Mouse (Mus musculus): ENCODE data around the gene Dffa. TPM values are rescaled to one million over a fixed set of nuclear protein-coding genes. Genes with fewer than 3 reads are reported as not detected.
"Not testable (repeated sequence)": the region's sequence is repeated elsewhere in the genome, so short reads cannot be mapped to it uniquely, and the experiment has no call there.

Dffa gene
- total RNA-seq, 4 experiments from 2014 or later = 41.3 to 52.2 (median 46.7) TPM

GRCm38 (mm10) chr4:149147528-149147927 lies 43.6 kb downstream of the Dffa start:
- DNase-seq (ENCODE audit: low spot score) = no peak

GRCm38 (mm10) chr4:149148084-149148483 lies 44.1 kb downstream of the Dffa start:
- no peak for DNase-seq (ENCODE audit: low spot score)

DNA sequence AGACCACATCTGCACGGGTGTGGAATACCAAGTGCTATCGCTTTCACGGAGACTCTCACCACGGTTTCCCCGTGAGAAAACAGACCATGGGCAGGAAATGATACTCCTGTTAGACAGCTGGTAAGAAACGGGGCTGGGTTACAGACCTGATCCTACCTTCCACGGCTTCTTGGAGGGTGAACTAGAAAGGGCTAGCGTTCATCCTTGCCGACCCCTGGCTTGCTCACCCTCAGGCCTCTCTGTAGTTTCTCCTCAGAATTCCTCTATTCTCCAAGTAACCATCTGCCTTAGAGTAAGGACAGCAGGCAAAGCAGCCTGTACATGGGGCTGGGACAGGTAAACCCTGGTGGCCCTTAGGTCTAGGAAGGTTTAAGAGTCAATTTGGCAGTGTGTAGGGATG lies 45.2 kb downstream of the Dffa start:
- DNase-seq (ENCODE audit: low spot score) = no peak

DNA sequence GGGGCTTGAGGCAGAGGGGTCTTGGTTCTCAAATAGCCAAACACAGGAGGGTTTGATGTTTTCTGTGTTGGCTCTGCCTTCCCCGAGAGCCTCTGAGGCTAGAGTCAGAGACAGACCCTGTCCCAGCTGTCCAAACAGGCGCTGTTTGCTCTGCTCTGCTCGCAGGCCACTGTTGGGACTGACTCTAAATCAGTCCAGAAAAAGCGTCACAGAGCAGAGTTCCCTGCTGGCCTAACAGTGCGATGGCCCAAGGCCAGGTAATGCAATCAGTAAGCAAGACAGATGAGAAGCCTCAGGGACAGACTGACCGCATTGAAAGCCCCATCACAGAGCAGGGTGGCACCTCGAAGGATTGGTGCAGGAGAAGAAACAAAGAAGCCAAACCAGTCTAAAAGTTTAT lies 45.7 kb downstream of the Dffa start:
- DNase-seq (ENCODE audit: low spot score) = no peak

DNA sequence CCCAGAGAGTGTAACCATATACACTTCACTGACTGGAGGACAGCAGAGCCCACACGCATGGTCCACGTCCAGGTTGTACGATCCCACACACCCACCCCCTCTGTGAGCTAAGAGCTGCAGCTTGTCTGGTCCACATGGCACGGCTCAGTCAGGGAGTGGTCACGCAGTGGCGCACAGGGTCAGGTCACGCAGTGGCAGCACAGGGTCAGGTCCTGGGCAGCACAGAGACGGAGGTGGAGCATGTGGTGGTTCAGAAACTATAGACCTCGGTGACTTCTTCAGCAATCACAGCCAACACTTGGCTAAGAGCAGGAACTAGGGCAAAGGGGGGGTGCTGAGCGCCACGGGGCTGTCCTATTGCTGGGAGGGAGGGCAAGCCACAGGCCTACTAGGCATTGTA lies 46.3 kb downstream of the Dffa start:
- DNase-seq (ENCODE audit: low spot score) = no peak

DNA sequence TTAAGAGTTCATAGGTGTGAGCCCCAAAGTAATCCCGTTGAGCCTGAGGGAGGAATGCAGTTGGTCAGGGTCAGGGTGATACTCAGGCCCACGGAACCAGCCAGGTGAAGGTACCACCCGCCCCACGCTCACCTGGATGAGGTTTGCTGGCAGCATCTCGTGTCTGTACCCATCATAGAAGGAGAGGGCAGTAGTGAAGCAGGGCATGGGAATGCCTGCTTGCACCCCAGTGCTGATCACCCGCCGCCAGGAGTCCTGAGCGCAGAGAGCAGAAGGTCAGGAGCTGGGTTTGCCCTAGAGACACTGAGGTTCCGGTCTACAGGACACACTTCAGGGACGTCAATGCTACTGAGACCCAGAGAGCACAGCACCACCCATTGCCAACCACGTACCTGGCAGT lies 46.8 kb downstream of the Dffa start:
- no peak for DNase-seq (ENCODE audit: low spot score)

DNA sequence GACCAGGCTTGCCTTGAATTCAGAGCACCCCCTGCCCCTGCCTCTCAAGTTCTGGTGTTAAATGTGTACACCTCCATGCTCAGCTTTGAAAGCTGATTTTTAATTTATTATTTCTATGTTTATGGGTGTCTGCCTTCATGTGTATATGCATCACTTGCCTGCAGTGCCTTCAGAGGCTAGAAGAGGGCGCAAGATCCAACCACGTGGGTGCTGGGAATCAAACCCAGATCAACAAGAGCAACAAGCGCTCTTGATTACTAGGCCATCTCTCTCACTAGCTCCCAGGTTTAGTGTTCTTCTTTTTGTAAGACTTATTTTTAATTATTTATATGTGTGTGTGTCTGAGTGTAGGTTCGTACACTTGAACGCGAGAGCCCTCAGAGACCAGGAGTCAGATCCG lies 50.9 kb downstream of the Dffa start:
- DNase-seq (ENCODE audit: low spot score) = no peak

GRCm38 (mm10) chr4:149155711-149156110 lies 51.8 kb downstream of the Dffa start:
- no peak for DNase-seq (ENCODE audit: low spot score)

DNA sequence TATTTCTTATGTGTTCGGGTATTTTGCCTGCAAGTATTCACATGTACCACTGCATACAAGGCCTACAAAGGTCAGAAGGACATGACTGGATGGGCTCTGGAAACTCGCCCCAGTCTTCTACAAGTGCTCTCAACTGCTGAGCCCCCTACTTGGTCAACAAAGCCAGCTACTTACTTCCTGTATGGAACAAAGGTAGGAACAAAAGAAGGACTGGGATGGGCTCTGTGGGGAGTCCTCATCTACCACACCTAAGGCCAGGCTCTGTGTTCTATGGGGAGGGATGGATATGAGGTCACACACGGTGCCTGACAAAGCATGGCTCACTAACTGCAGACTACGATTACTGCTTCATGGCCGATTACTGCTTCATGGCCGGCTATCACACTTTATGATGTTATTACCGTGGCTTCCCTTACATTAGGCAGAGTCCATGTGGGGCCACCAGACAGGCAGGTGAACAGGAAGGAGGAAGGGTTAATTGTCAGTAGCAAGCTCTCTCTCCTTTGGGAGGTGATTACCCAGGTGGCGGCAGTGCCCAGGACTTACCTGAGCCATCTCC lies 53.5 kb downstream of the Dffa start:
- DNase-seq (ENCODE audit: low spot score) = no peak

- DNase-seq (ENCODE audit: low spot score) = no peak
Observed at GRCm38 (mm10) chr4:149159203-149159602, 55.3 kb downstream of the Dffa start.

DNA sequence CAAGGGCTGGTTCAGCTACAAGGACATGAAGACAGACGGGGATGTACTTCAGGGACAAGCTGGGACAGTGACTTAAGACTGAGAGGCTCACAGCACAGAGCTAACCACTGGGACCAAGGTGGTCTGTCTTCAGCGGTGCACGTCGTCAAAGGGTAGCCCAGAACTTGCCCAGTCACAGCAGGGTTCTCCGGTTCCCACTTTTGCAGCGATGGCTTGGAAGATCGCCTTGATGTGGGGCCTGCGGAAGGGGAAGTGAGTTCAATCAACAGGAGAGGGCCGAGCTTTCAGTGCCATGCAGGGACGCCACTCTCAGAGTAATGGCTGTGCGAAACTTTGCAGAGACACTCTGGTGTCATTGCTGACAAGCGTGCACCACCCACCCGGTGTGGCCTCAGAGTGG lies 55.9 kb downstream of the Dffa start:
- no peak for DNase-seq (ENCODE audit: low spot score)

- no peak for DNase-seq (ENCODE audit: low spot score)
Observed at GRCm38 (mm10) chr4:149161166-149161565, 57.2 kb downstream of the Dffa start.

- no peak for DNase-seq (ENCODE audit: low spot score)
Observed at GRCm38 (mm10) chr4:149163196-149163595, 59.2 kb downstream of the Dffa start.

DNA sequence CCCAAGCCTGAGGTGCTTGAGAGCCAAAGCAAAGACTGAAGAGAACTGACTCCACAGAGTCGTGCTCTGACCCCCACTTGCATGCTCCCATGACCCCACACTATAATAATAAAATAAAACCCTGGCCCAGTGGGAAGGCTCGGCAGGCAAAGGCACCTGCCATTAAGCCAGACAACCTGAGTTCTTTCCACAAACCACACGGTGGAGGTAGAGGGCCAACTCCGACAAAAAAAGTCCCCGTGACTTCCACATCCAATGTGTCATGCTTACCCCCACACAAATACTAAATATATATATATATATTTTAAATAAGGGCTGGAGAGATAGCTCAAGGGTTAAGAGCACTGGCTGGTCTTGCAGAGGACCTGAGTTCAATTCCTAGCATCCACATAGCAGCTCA lies 60.2 kb downstream of the Dffa start:
- DNase-seq (ENCODE audit: low spot score) = no peak

GRCm38 (mm10) chr4:149166215-149166946 lies 62.4 kb downstream of the Dffa start, which contains the start of gene Pgd:
Gene Pgd (minus strand): TSS chr4:149166771.
- peak; percentile 97 for DNase-seq (ENCODE audit: low spot score)

DNA sequence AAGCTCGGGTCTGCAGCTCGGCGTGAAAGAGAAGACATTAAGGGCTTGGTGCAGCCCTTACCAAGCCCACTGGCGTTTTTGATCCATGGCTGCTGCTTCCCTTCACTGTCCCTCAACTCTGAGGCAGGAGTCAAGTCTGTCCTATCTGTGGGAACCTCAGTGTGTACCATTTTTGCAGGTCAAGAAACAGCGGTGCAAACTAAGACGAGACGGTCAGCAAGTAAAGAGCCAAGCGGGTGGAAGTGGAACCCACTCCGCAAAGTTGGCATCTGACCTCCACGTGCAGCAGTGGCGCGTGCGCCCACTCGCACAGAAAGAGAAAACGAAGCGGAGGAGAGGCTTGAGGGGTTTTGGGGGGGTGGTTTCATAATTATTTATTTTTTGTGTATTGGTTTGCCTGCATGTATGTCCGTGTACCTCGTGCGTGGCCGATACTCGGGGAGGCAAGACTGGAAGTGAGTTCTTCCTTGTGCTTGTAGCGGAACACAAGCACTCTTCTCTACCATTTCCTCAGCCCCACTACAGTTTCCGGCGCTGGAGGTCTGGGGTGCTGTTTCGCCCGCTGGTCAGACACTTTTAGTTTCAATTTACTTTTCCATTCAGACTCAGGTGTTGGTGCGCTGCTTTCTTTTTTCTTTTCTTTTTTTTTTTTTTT lies 63.1 kb downstream of the Dffa start:
- DNase-seq (ENCODE audit: low spot score) = no peak

GRCm38 (mm10) chr4:149168016-149168415 lies 64.1 kb downstream of the Dffa start:
- no peak for DNase-seq (ENCODE audit: low spot score)

DNA sequence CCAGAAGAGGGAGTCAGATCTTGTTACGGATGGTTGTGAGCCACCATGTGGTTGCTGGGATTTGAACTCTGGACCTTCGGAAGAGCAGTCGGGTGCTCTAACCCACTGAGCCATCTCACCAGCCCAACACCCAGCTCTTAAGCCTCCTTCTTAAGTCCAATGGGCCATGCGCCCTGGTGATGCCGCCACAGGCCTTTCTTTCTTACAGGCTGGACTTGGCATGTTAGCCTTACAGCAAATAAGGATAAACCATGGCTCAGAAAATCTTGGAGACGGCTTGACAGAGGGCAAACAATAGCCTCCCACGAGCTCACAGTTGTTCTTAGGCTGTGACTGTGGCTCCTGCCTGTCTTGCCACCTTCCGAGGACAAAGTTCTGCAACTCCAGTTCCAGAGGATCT lies 66.0 kb downstream of the Dffa start:
- not testable (repeated sequence) for DNase-seq (ENCODE audit: low spot score)

Other genes with a start within 250 kb of the Dffa start
- 10 to 100 TPM; 22.9 to 27.2 (median 24.1) TPM for gene Pex14, start 4.3 kb upstream of the Dffa start, total RNA-seq (2022)
- gene Cort, start 22.6 kb downstream of the Dffa start, total RNA-seq (2022) = 1 to 10 TPM in 1 of 4 experiments, under 1 TPM in 2, not detected in 1; 0.41 to 1.1 (median 0.84) TPM
- gene Cenps, start 33.5 kb downstream of the Dffa start, total RNA-seq (2022) = 10 to 100 TPM in 2 of 4 experiments, 1 to 10 TPM in 2; 6.5 to 10.8 (median 9.4) TPM
- gene Pgd, start 62.6 kb downstream of the Dffa start, total RNA-seq (2022) = 10 to 100 TPM; 37.5 to 47.2 (median 42.3) TPM
- 100 to 1,000 TPM; 159 to 211 (median 191) TPM for gene Kif1b, start 203.5 kb downstream of the Dffa start, total RNA-seq (2022)

Measured in heart, adult 8-10 months (tissue).